Mouse (Mus musculus) MEL (cell line): ENCODE data around the gene Cep135. TPM values are rescaled to one million over a fixed set of nuclear protein-coding genes. Genes with fewer than 3 reads are reported as not detected.

Experiments used
- DNase-seq: peaks from one replicate; pipeline ENCODE4 v3.0.0; 2011; ENCODE audit warnings: low read depth, low spot score
- H3K27ac ChIP-seq: 2 replicates; pipeline ENCODE4 v1.5.1; 2012; ENCODE audit warnings: low read depth, mild to moderate bottlenecking, control low read depth, low read length, moderate library complexity; ENCODE audit not compliant: control insufficient read depth
- H3K27me3 ChIP-seq, 2 experiments: fragments of 150-350 bp in 1 of 2; sonication (generic) in 1 of 2; 2 replicates each; pipeline ENCODE4 v1.6.1; 2012; ENCODE audit warnings: low read length in 2 of 2, mild to moderate bottlenecking in 2 of 2, improper control_type of control experiment in 1 of 2, moderate library complexity in 1 of 2; ENCODE audit not compliant: insufficient read depth in 2 of 2, control insufficient read depth in 1 of 2
- H3K36me3 ChIP-seq, 2 experiments: 2 replicates each; pipeline ENCODE4 v1.6.1; 2012 to 2014; ENCODE audit warnings: low read length in 2 of 2, improper control_type of control experiment in 1 of 2, inconsistent platforms in 1 of 2, mild to moderate bottlenecking in 1 of 2; ENCODE audit not compliant: insufficient read depth in 2 of 2, control insufficient read depth in 1 of 2
- H3K4me1 ChIP-seq, 2 experiments: fragments of 150-350 bp in 1 of 2; sonication (generic) in 1 of 2; 2 replicates each; pipeline ENCODE4 v1.6.1; 2012; ENCODE audit warnings: low read length in 2 of 2, improper control_type of control experiment in 1 of 2, mild to moderate bottlenecking in 1 of 2; ENCODE audit not compliant: insufficient read depth in 2 of 2, control insufficient read depth in 1 of 2
- H3K4me3 ChIP-seq, 2 experiments: fragments of 150-350 bp in 1 of 2; sonication (generic) in 1 of 2; 2 replicates each; pipeline ENCODE4 v1.5.1; 2012; ENCODE audit warnings: low read depth in 2 of 2, low read length in 2 of 2, mild to moderate bottlenecking in 2 of 2, moderate library complexity in 2 of 2, control low read depth in 1 of 2, improper control_type of control experiment in 1 of 2; ENCODE audit not compliant: control insufficient read depth in 1 of 2, insufficient read depth in 1 of 2
- H3K79me2 ChIP-seq: 2 replicates; pipeline ENCODE4 v1.6.1; 2012; ENCODE audit warnings: mild to moderate bottlenecking, low read length, moderate library complexity; ENCODE audit not compliant: control insufficient read depth, poor library complexity, insufficient read depth
- H3K9ac ChIP-seq: 2 replicates; pipeline ENCODE4 v1.6.1; 2012; ENCODE audit warnings: low read depth, mild to moderate bottlenecking, control low read depth, low read length, moderate library complexity; ENCODE audit not compliant: control insufficient read depth, poor library complexity, severe bottlenecking
- H3K9me3 ChIP-seq: fragments of 150-350 bp; sonication (generic); replicated peaks from 2 replicates; pipeline ENCODE4 v1.6.1; 2012; ENCODE audit warnings: mild to moderate bottlenecking, low read length, improper control_type of control experiment, moderate library complexity; ENCODE audit not compliant: insufficient read depth
- CHD1 ChIP-seq: IDR thresholded peaks from 2 replicates; pipeline ENCODE4 v1.6.1; 2012; ENCODE audit warnings: low read depth, mild to moderate bottlenecking, inconsistent platforms, low read length, improper control_type of control experiment
- CHD2 ChIP-seq: IDR thresholded peaks from 2 replicates; pipeline ENCODE4 v1.6.1; 2011; ENCODE audit warnings: low read length, improper control_type of control experiment
- CTCF ChIP-seq, 3 experiments: IDR thresholded peaks in 2 of 3; conservative IDR thresholded peaks in 1 of 3; 2 replicates each; pipeline ENCODE4 v1.5.1; 2011 to 2012; ENCODE audit warnings: low read length in 3 of 3, low read depth in 2 of 3, mild to moderate bottlenecking in 2 of 3, improper control_type of control experiment in 1 of 3, inconsistent platforms in 1 of 3, mixed read lengths in 1 of 3, moderate library complexity in 1 of 3; ENCODE audit not compliant: control insufficient read depth in 1 of 3, insufficient read depth in 1 of 3, poor library complexity in 1 of 3, severe bottlenecking in 1 of 3
- ELF1 ChIP-seq: IDR thresholded peaks from 2 replicates; pipeline ENCODE4 v1.6.1; 2014; ENCODE audit warnings: low read depth, mild to moderate bottlenecking, inconsistent platforms, low read length, improper control_type of control experiment, moderate library complexity
- EP300 ChIP-seq, 2 experiments: IDR thresholded peaks; 2 replicates each; pipeline ENCODE4 v1.6.1; 2011; ENCODE audit warnings: improper control_type of control experiment in 2 of 2, low read length in 2 of 2, low read depth in 1 of 2, mild to moderate bottlenecking in 1 of 2
- GABPA ChIP-seq: IDR thresholded peaks from 2 replicates; pipeline ENCODE4 v1.6.1; 2012; ENCODE audit warnings: low read depth, mild to moderate bottlenecking, inconsistent platforms, low read length, improper control_type of control experiment, moderate library complexity
- KAT2A ChIP-seq: conservative IDR thresholded peaks from 2 replicates; pipeline ENCODE4 v1.6.1; 2012; ENCODE audit warnings: low read depth, low read length, improper control_type of control experiment, inconsistent platforms
- MAX ChIP-seq: IDR thresholded peaks from 2 replicates; pipeline ENCODE4 v1.6.1; 2011; ENCODE audit warnings: low read length, improper control_type of control experiment
- MXI1 ChIP-seq: IDR thresholded peaks from 2 replicates; pipeline ENCODE4 v1.6.1; 2011; ENCODE audit warnings: mild to moderate bottlenecking, low read depth, low read length, improper control_type of control experiment
- MYB ChIP-seq: IDR thresholded peaks from 2 replicates; pipeline ENCODE4 v1.6.1; 2011; ENCODE audit warnings: mild to moderate bottlenecking, low read depth, low read length, improper control_type of control experiment
- MYC ChIP-seq: IDR thresholded peaks from 2 replicates; pipeline ENCODE4 v1.6.1; 2011; ENCODE audit warnings: low read depth, mild to moderate bottlenecking, low read length, improper control_type of control experiment, moderate library complexity
- NELFE ChIP-seq: IDR thresholded peaks from 2 replicates; pipeline ENCODE4 v1.6.1; 2011; ENCODE audit warnings: low read depth, low read length, improper control_type of control experiment
- POLR2AphosphoS2 ChIP-seq: IDR thresholded peaks from 2 replicates; pipeline ENCODE4 v1.6.1; 2011; ENCODE audit warnings: low read length, improper control_type of control experiment
- POLR2AphosphoS5 ChIP-seq: IDR thresholded peaks from 2 replicates; pipeline ENCODE4 v1.6.1; 2012; ENCODE audit warnings: low read depth, borderline replicate concordance, mild to moderate bottlenecking, inconsistent platforms, low read length, moderate library complexity, mixed read lengths
- RCOR1 ChIP-seq: IDR thresholded peaks from 2 replicates; pipeline ENCODE4 v1.6.1; 2012; ENCODE audit warnings: low read depth, mild to moderate bottlenecking, inconsistent platforms, low read length, improper control_type of control experiment
- SMC3 ChIP-seq: IDR thresholded peaks from 2 replicates; pipeline ENCODE4 v1.6.1; 2011; ENCODE audit warnings: low read depth, low read length, improper control_type of control experiment
- TAL1 ChIP-seq: IDR thresholded peaks from 2 replicates; pipeline ENCODE4 v1.6.1; 2012; ENCODE audit warnings: mild to moderate bottlenecking, inconsistent platforms, low read length, moderate library complexity, mixed read lengths
- UBTF ChIP-seq: IDR thresholded peaks from 2 replicates; pipeline ENCODE4 v1.6.1; 2012; ENCODE audit warnings: low read depth, mild to moderate bottlenecking, inconsistent platforms, low read length, improper control_type of control experiment, moderate library complexity, borderline replicate concordance; ENCODE audit not compliant: insufficient read depth
- USF2 ChIP-seq, 2 experiments: IDR thresholded peaks; 2 replicates each; pipeline ENCODE4 v1.6.1; 2011 to 2012; ENCODE audit warnings: improper control_type of control experiment in 2 of 2, low read length in 2 of 2, borderline replicate concordance in 1 of 2, inconsistent platforms in 1 of 2, low read depth in 1 of 2, mild to moderate bottlenecking in 1 of 2; ENCODE audit not compliant: insufficient read depth in 1 of 2
- ZC3H11A ChIP-seq: IDR thresholded peaks from 2 replicates; pipeline ENCODE4 v1.6.1; 2012; ENCODE audit warnings: low read depth, mild to moderate bottlenecking, inconsistent platforms, low read length, improper control_type of control experiment
- ZKSCAN1 ChIP-seq: IDR thresholded peaks from 2 replicates; pipeline ENCODE4 v1.6.1; 2012; ENCODE audit warnings: low read depth, mild to moderate bottlenecking, inconsistent platforms, low read length, improper control_type of control experiment, moderate library complexity
- ZMIZ1 ChIP-seq: IDR thresholded peaks from 2 replicates; pipeline ENCODE4 v1.6.1; 2012; ENCODE audit warnings: low read depth, mild to moderate bottlenecking, inconsistent platforms, low read length, improper control_type of control experiment, moderate library complexity
- ZNF384 ChIP-seq: IDR thresholded peaks from 2 replicates; pipeline ENCODE4 v1.6.1; 2012; ENCODE audit warnings: low read depth, mild to moderate bottlenecking, inconsistent platforms, low read length, improper control_type of control experiment
- polyA plus RNA-seq, 2 experiments: library from polyadenylated mRNA; stranded (reverse) in 1 of 2; unstranded in 1 of 2; fragments of >175 nt in 1 of 2; fragments of >200 nt in 1 of 2; gene quantifications; 2 replicates each; pipeline versions ENCODE4 v1.2.1 to v1.2.4; 2012; ENCODE audit warnings: low replicate concordance in 2 of 2, low read depth in 1 of 2; ENCODE audit not compliant: insufficient read length in 2 of 2, insufficient read depth in 1 of 2, missing spikeins in 1 of 2
- total RNA-seq: library from RNA; depleted of rRNA; stranded (reverse); fragments of 300-350 nt; gene quantifications from 2 replicates; pipeline ENCODE4 v1.2.3, GENCODE M21; 2012

Cep135 gene
- total and polyA plus RNA-seq, 3 experiments = 9.2 to 9.3 TPM; not detected in 1

DNA sequence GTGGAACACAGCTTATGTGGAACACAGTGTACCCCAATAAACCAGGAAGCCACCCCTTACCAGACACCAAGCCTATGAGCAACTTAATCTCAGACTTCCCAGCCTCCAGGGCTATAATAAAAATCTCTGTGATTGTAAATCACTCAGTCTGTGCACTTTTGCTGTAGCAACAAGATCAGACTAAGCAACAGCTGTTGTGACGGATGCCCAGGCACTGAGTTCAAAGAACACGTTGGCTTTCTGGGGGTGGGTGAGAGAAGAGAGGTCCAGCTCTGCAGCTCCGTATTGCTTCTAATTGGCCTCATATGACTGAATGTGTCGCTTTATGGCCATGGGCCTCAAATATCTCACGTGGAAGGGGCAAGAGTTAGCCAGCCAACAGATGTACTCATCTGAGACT is 80.0 kb downstream of the Cep135 start:
- H3K36me3 ChIP-seq = peaks cover 0 to 6% of the 10 kb centered on the region in 2 experiments; a peak in 2 of 4 replicates
- no peak overlapping the region for H3K27ac ChIP-seq
- H3K79me2 ChIP-seq = no peaks in the 10 kb centered on the region
- DNase-seq = no peak
- H3K27me3 ChIP-seq = no peaks in the 10 kb centered on the region
- H3K9me3 ChIP-seq = no peaks in the 10 kb centered on the region
- no peak overlapping the region for H3K4me3 ChIP-seq
- no peak overlapping the region for H3K9ac ChIP-seq
- H3K4me1 ChIP-seq = peaks cover 0 to 5% of the 10 kb centered on the region in 2 experiments; a peak in 2 of 4 replicates
- no peak for TF ChIP-seq ELF1
- TF ChIP-seq RCOR1 = no peak
- TF ChIP-seq EP300 (IDR thresholded peaks at IDR 0.05; ENCODE audit: low read depth in 1 of 2, low read length in 2 of 2) = no peak
- TF ChIP-seq CHD2 = no peak
- no peak for TF ChIP-seq ZMIZ1
- no peak for TF ChIP-seq UBTF
- TF ChIP-seq MXI1 = no peak
- no peak for TF ChIP-seq MAX
- TF ChIP-seq MYB = no peak
- no peak for TF ChIP-seq GABPA
- no peak for TF ChIP-seq POLR2AphosphoS2
- TF ChIP-seq ZKSCAN1 = no peak
- no peak for TF ChIP-seq CHD1

DNA sequence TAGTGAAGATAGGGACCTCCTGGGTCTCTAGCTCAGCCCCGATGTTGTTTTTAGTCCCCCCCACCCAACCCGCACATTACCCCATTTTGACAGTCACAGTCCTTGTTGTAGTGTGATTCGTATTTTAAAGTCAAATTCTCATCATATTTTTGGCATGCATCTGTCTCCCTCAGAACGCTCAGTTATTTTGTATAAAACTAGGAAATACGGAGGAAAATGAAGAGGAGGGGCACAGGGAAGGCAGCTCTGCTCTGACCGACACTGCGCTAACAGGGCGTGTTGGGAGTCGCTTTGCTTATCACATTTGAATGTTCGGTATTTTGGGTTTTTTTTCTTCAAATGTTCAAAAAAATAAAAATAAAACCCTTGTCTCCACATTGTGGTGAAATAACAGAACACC is 81.7 kb downstream of the Cep135 start:
- Histone ChIP-seq H3K9ac (no peak overlapping the region), H3K36me3 (peaks cover 0 to 16% of the 10 kb centered on the region in 2 experiments; a peak in 2 of 4 replicates), H3K4me3 (no peak overlapping the region), H3K27me3 (no peaks in the 10 kb centered on the region), H3K79me2 (no peaks in the 10 kb centered on the region), H3K9me3 (no peaks in the 10 kb centered on the region), H3K27ac (no peak overlapping the region), H3K4me1 (peaks cover 7 to 15% of the 10 kb centered on the region in 2 experiments)
- DNase-seq = no peak
- TF ChIP-seq RCOR1 (no peak), MAX (no peak), MYC (no peak), MYB (no peak), POLR2AphosphoS5 (no peak), KAT2A (no peak), ZNF384 (no peak), TAL1 (no peak), CHD2 (no peak), ZC3H11A (no peak), USF2 (IDR thresholded peaks at IDR 0.05; ENCODE audit: borderline replicate concordance in 1 of 2, insufficient read depth in 1 of 2, low read depth in 1 of 2, low read length in 2 of 2) (no peak), NELFE (no peak), CTCF (IDR thresholded peaks at IDR 0.05 in 2 of 3, conservative IDR thresholded peaks at IDR 0.05 in 1 of 3; ENCODE audit: control insufficient read depth in 1 of 3, insufficient read depth in 1 of 3, low read depth in 2 of 3, low read length in 3 of 3, poor library complexity in 1 of 3, severe bottlenecking in 1 of 3) (no peak), UBTF (no peak), SMC3 (no peak)
